Mouse (Mus musculus): ENCODE measurements around the gene Fyb2. TPM values are rescaled to one million over a fixed set of nuclear protein-coding genes. Genes with fewer than 3 reads are reported as not detected.
A peak's percentile ranks its signal among the peaks of the same experiment; 100 is the strongest.

Fyb2 gene
- 0.06 and 0.09 TPM in 2 replicates for polyA plus RNA-seq (2016; fragmentation: Nextera tagmentation; extraction: Ambion mirVana)

- 0 out of 2 replicates have a peak within 1 kb of the TSS, but pooled peaks have one; percentile 38 for H3K27ac ChIP-seq (replicated peaks)
- H3K27me3 ChIP-seq (ENCODE audit: low read depth, poor library complexity, severe bottlenecking) = peaks cover 30% of the 10 kb centered on the region
- H3K4me1 ChIP-seq = peaks cover 12% of the 10 kb centered on the region
- DNase-seq (ENCODE audit: low spot score) = no peak
- no peaks in the 10 kb centered on the region for H3K9me3 ChIP-seq (replicated peaks)
- WGBS = 18% methylated on average over 23 of the region's 23 CpGs
- H3K4me3 ChIP-seq = peak within 1 kb of the TSS; percentile 38
- H3K36me3 ChIP-seq = no peaks in the 10 kb centered on the region
These were observed at the start of gene Fyb2 for GRCm38 (mm10) chr4:104913291-104914129. Gene Fyb2 (plus strand): TSS chr4:104913456.

GRCm38 (mm10) chr4:104864397-104864796, 48.9 kb upstream of the Fyb2 start:
- Histone ChIP-seq H3K27me3 (ENCODE audit: low read depth, poor library complexity, severe bottlenecking) (no peaks in the 10 kb centered on the region), H3K27ac (replicated peaks) (no peak overlapping the region), H3K4me1 (no peaks in the 10 kb centered on the region), H3K9me3 (replicated peaks) (no peaks in the 10 kb centered on the region), H3K36me3 (no peaks in the 10 kb centered on the region), H3K4me3 (no peak overlapping the region)
- WGBS = 87% methylated on average over 1 of the region's 1 CpGs
- no peak for DNase-seq (ENCODE audit: low spot score)

- DNase-seq (ENCODE audit: low spot score) = no peak
- H3K4me3 ChIP-seq = no peak overlapping the region
These were observed 43.7 kb upstream of the Fyb2 start for GRCm38 (mm10) chr4:104869581-104869980.

GRCm38 (mm10) chr4:104870196-104870595, 43.1 kb upstream of the Fyb2 start:
- H3K36me3 ChIP-seq = no peaks in the 10 kb centered on the region
- H3K4me3 ChIP-seq = no peak overlapping the region
- H3K27me3 ChIP-seq (ENCODE audit: low read depth, poor library complexity, severe bottlenecking) = no peaks in the 10 kb centered on the region
- WGBS = 93% methylated on average over 5 of the region's 5 CpGs
- DNase-seq (ENCODE audit: low spot score) = no peak
- H3K9me3 ChIP-seq (replicated peaks) = no peaks in the 10 kb centered on the region
- no peaks in the 10 kb centered on the region for H3K4me1 ChIP-seq
- H3K27ac ChIP-seq (replicated peaks) = no peak overlapping the region

More at GRCm38 (mm10) chr4:104869581-104869980, 43.7 kb upstream of the Fyb2 start:
- H3K36me3 ChIP-seq = no peaks in the 10 kb centered on the region
- H3K4me1 ChIP-seq = no peaks in the 10 kb centered on the region
- no peaks in the 10 kb centered on the region for H3K9me3 ChIP-seq (replicated peaks)
- H3K27ac ChIP-seq (replicated peaks) = no peak overlapping the region
- H3K27me3 ChIP-seq (ENCODE audit: low read depth, poor library complexity, severe bottlenecking) = no peaks in the 10 kb centered on the region

GRCm38 (mm10) chr4:104875832-104876231, 37.4 kb upstream of the Fyb2 start:
- Histone ChIP-seq H3K4me1 (no peaks in the 10 kb centered on the region), H3K4me3 (no peak overlapping the region), H3K9me3 (replicated peaks) (no peaks in the 10 kb centered on the region), H3K27me3 (ENCODE audit: low read depth, poor library complexity, severe bottlenecking) (no peaks in the 10 kb centered on the region), H3K27ac (replicated peaks) (no peak overlapping the region), H3K36me3 (no peaks in the 10 kb centered on the region)
- DNase-seq (ENCODE audit: low spot score) = no peak
- whole genome bisulfite sequencing = 86% methylated on average over 4 of the region's 4 CpGs

GRCm38 (mm10) chr4:104876323-104876722, 36.9 kb upstream of the Fyb2 start, which contains the start of gene C8a:
Gene C8a (minus strand): TSS chr4:104876398.
- Histone ChIP-seq H3K36me3 (no peaks in the 10 kb centered on the region), H3K4me1 (no peaks in the 10 kb centered on the region), H3K4me3 (no peak within 1 kb of the TSS), H3K9me3 (replicated peaks) (no peaks in the 10 kb centered on the region), H3K27ac (replicated peaks) (no peak within 1 kb of the TSS), H3K27me3 (ENCODE audit: low read depth, poor library complexity, severe bottlenecking) (no peaks in the 10 kb centered on the region)
- DNase-seq (ENCODE audit: low spot score) = no peak
- WGBS = 89% methylated on average over 3 of the region's 3 CpGs

GRCm38 (mm10) chr4:104887486-104887885, 25.8 kb upstream of the Fyb2 start:
- Histone ChIP-seq H3K4me3 (no peak overlapping the region), H3K27me3 (ENCODE audit: low read depth, poor library complexity, severe bottlenecking) (no peaks in the 10 kb centered on the region), H3K27ac (replicated peaks) (peak overlapping the region; percentile 64; the same call in 1 of the 2 replicates), H3K9me3 (replicated peaks) (no peaks in the 10 kb centered on the region), H3K4me1 (peaks cover 39% of the 10 kb centered on the region), H3K36me3 (no peaks in the 10 kb centered on the region)
- 53% methylated on average over 9 of the region's 9 CpGs for WGBS
- peak; percentile 33 for DNase-seq (ENCODE audit: low spot score)

- Histone ChIP-seq H3K4me1 (peaks cover 42% of the 10 kb centered on the region), H3K9me3 (replicated peaks) (no peaks in the 10 kb centered on the region), H3K36me3 (no peaks in the 10 kb centered on the region), H3K27ac (replicated peaks) (0 out of 2 replicates have a peak overlapping the region, but pooled peaks have one; percentile 7), H3K4me3 (no peak overlapping the region), H3K27me3 (ENCODE audit: low read depth, poor library complexity, severe bottlenecking) (no peaks in the 10 kb centered on the region)
- no peak for DNase-seq (ENCODE audit: low spot score)
- 76% methylated on average over 9 of the region's 9 CpGs for WGBS
These were observed 24.6 kb upstream of the Fyb2 start for GRCm38 (mm10) chr4:104888499-104889262.

- Histone ChIP-seq H3K4me1 (peaks cover 30% of the 10 kb centered on the region), H3K36me3 (no peaks in the 10 kb centered on the region), H3K4me3 (no peak overlapping the region), H3K9me3 (replicated peaks) (no peaks in the 10 kb centered on the region), H3K27ac (replicated peaks) (no peak overlapping the region), H3K27me3 (ENCODE audit: low read depth, poor library complexity, severe bottlenecking) (no peaks in the 10 kb centered on the region)
- 88% methylated on average over 7 of the region's 7 CpGs for WGBS
- DNase-seq (ENCODE audit: low spot score) = no peak
These were observed 21.5 kb upstream of the Fyb2 start for GRCm38 (mm10) chr4:104891708-104892107.

GRCm38 (mm10) chr4:104893588-104893987, 19.7 kb upstream of the Fyb2 start:
- Histone ChIP-seq H3K9me3 (replicated peaks) (no peaks in the 10 kb centered on the region), H3K27me3 (ENCODE audit: low read depth, poor library complexity, severe bottlenecking) (no peaks in the 10 kb centered on the region), H3K4me3 (no peak overlapping the region), H3K36me3 (no peaks in the 10 kb centered on the region), H3K4me1 (peaks cover 19% of the 10 kb centered on the region; the same call in 1 of the 2 replicates), H3K27ac (replicated peaks) (no peak overlapping the region)
- no peak for DNase-seq (ENCODE audit: low spot score)
- WGBS = 79% methylated on average over 5 of the region's 5 CpGs

GRCm38 (mm10) chr4:104894004-104894734, 19.1 kb upstream of the Fyb2 start:
- Histone ChIP-seq H3K4me1 (peaks cover 14% of the 10 kb centered on the region; the same call in 1 of the 2 replicates), H3K27me3 (ENCODE audit: low read depth, poor library complexity, severe bottlenecking) (no peaks in the 10 kb centered on the region), H3K4me3 (no peak overlapping the region), H3K9me3 (replicated peaks) (no peaks in the 10 kb centered on the region), H3K36me3 (no peaks in the 10 kb centered on the region), H3K27ac (replicated peaks) (no peak overlapping the region)
- peak; percentile 40 for DNase-seq (ENCODE audit: low spot score)
- WGBS = 61% methylated on average over 13 of the region's 13 CpGs

- DNase-seq (ENCODE audit: low spot score) = no peak
- 88% methylated on average over 2 of the region's 2 CpGs for WGBS
- H3K4me1 ChIP-seq = no peaks in the 10 kb centered on the region
- no peak overlapping the region for H3K4me3 ChIP-seq
- H3K27ac ChIP-seq (replicated peaks) = no peak overlapping the region
- no peaks in the 10 kb centered on the region for H3K36me3 ChIP-seq
- no peaks in the 10 kb centered on the region; the same call in 1 of the 2 replicates for H3K9me3 ChIP-seq (replicated peaks)
- no peaks in the 10 kb centered on the region for H3K27me3 ChIP-seq (ENCODE audit: low read depth, poor library complexity, severe bottlenecking)
These were observed 10.4 kb upstream of the Fyb2 start for GRCm38 (mm10) chr4:104902836-104903235.

Measured in midbrain, embryonic 10.5 days (tissue).